Mouse (Mus musculus) MEL (cell line): ENCODE measurements around the gene Tesk2. TPM values are rescaled to one million over a fixed set of nuclear protein-coding genes. Genes with fewer than 3 reads are reported as not detected.
"Not testable (repeated sequence)": the region's sequence is repeated elsewhere in the genome, so short reads cannot be mapped to it uniquely, and the experiment has no call there.

Source experiments
- DNase-seq: peaks from one replicate; pipeline ENCODE4 v3.0.0; 2011; ENCODE audit warnings: low read depth, low spot score
- H3K27ac ChIP-seq: 2 replicates; pipeline ENCODE4 v1.5.1; 2012; ENCODE audit warnings: low read depth, mild to moderate bottlenecking, control low read depth, low read length, moderate library complexity; ENCODE audit not compliant: control insufficient read depth
- H3K27me3 ChIP-seq, 2 experiments: fragments of 150-350 bp in 1 of 2; sonication (generic) in 1 of 2; 2 replicates each; pipeline ENCODE4 v1.6.1; 2012; ENCODE audit warnings: low read length in 2 of 2, mild to moderate bottlenecking in 2 of 2, improper control_type of control experiment in 1 of 2, moderate library complexity in 1 of 2; ENCODE audit not compliant: insufficient read depth in 2 of 2, control insufficient read depth in 1 of 2
- H3K36me3 ChIP-seq, 2 experiments: 2 replicates each; pipeline ENCODE4 v1.6.1; 2012 to 2014; ENCODE audit warnings: low read length in 2 of 2, improper control_type of control experiment in 1 of 2, inconsistent platforms in 1 of 2, mild to moderate bottlenecking in 1 of 2; ENCODE audit not compliant: insufficient read depth in 2 of 2, control insufficient read depth in 1 of 2
- H3K4me1 ChIP-seq, 2 experiments: fragments of 150-350 bp in 1 of 2; sonication (generic) in 1 of 2; 2 replicates each; pipeline ENCODE4 v1.6.1; 2012; ENCODE audit warnings: low read length in 2 of 2, improper control_type of control experiment in 1 of 2, mild to moderate bottlenecking in 1 of 2; ENCODE audit not compliant: insufficient read depth in 2 of 2, control insufficient read depth in 1 of 2
- H3K4me3 ChIP-seq, 2 experiments: fragments of 150-350 bp in 1 of 2; sonication (generic) in 1 of 2; 2 replicates each; pipeline ENCODE4 v1.5.1; 2012; ENCODE audit warnings: low read depth in 2 of 2, low read length in 2 of 2, mild to moderate bottlenecking in 2 of 2, moderate library complexity in 2 of 2, control low read depth in 1 of 2, improper control_type of control experiment in 1 of 2; ENCODE audit not compliant: control insufficient read depth in 1 of 2, insufficient read depth in 1 of 2
- H3K79me2 ChIP-seq: 2 replicates; pipeline ENCODE4 v1.6.1; 2012; ENCODE audit warnings: mild to moderate bottlenecking, low read length, moderate library complexity; ENCODE audit not compliant: control insufficient read depth, poor library complexity, insufficient read depth
- H3K9ac ChIP-seq: 2 replicates; pipeline ENCODE4 v1.6.1; 2012; ENCODE audit warnings: low read depth, mild to moderate bottlenecking, control low read depth, low read length, moderate library complexity; ENCODE audit not compliant: control insufficient read depth, poor library complexity, severe bottlenecking
- H3K9me3 ChIP-seq: fragments of 150-350 bp; sonication (generic); replicated peaks from 2 replicates; pipeline ENCODE4 v1.6.1; 2012; ENCODE audit warnings: mild to moderate bottlenecking, low read length, improper control_type of control experiment, moderate library complexity; ENCODE audit not compliant: insufficient read depth
- CHD2 ChIP-seq: IDR thresholded peaks from 2 replicates; pipeline ENCODE4 v1.6.1; 2011; ENCODE audit warnings: low read length, improper control_type of control experiment
- ELF1 ChIP-seq: IDR thresholded peaks from 2 replicates; pipeline ENCODE4 v1.6.1; 2014; ENCODE audit warnings: low read depth, mild to moderate bottlenecking, inconsistent platforms, low read length, improper control_type of control experiment, moderate library complexity
- GATA1 ChIP-seq: IDR thresholded peaks from 2 replicates; pipeline ENCODE4 v1.6.1; 2011; ENCODE audit warnings: low read depth, low read length, improper control_type of control experiment
- HCFC1 ChIP-seq: IDR thresholded peaks from 2 replicates; pipeline ENCODE4 v1.6.1; 2012; ENCODE audit warnings: low read depth, mild to moderate bottlenecking, inconsistent platforms, low read length, improper control_type of control experiment, moderate library complexity
- KAT2A ChIP-seq: conservative IDR thresholded peaks from 2 replicates; pipeline ENCODE4 v1.6.1; 2012; ENCODE audit warnings: low read depth, low read length, improper control_type of control experiment, inconsistent platforms
- MXI1 ChIP-seq: IDR thresholded peaks from 2 replicates; pipeline ENCODE4 v1.6.1; 2011; ENCODE audit warnings: mild to moderate bottlenecking, low read depth, low read length, improper control_type of control experiment
- MYB ChIP-seq: IDR thresholded peaks from 2 replicates; pipeline ENCODE4 v1.6.1; 2011; ENCODE audit warnings: mild to moderate bottlenecking, low read depth, low read length, improper control_type of control experiment
- NELFE ChIP-seq: IDR thresholded peaks from 2 replicates; pipeline ENCODE4 v1.6.1; 2011; ENCODE audit warnings: low read depth, low read length, improper control_type of control experiment
- NRF1 ChIP-seq: IDR thresholded peaks from 2 replicates; pipeline ENCODE4 v1.6.1; 2014; ENCODE audit warnings: low read depth, mild to moderate bottlenecking, inconsistent platforms, low read length, improper control_type of control experiment, moderate library complexity; ENCODE audit not compliant: poor library complexity, insufficient read depth, severe bottlenecking
- POLR2AphosphoS2 ChIP-seq: IDR thresholded peaks from 2 replicates; pipeline ENCODE4 v1.6.1; 2011; ENCODE audit warnings: low read length, improper control_type of control experiment
- POLR2AphosphoS5 ChIP-seq: IDR thresholded peaks from 2 replicates; pipeline ENCODE4 v1.6.1; 2012; ENCODE audit warnings: low read depth, borderline replicate concordance, mild to moderate bottlenecking, inconsistent platforms, low read length, moderate library complexity, mixed read lengths
- RCOR1 ChIP-seq: IDR thresholded peaks from 2 replicates; pipeline ENCODE4 v1.6.1; 2012; ENCODE audit warnings: low read depth, mild to moderate bottlenecking, inconsistent platforms, low read length, improper control_type of control experiment
- SMC3 ChIP-seq: IDR thresholded peaks from 2 replicates; pipeline ENCODE4 v1.6.1; 2011; ENCODE audit warnings: low read depth, low read length, improper control_type of control experiment
- TAL1 ChIP-seq: IDR thresholded peaks from 2 replicates; pipeline ENCODE4 v1.6.1; 2012; ENCODE audit warnings: mild to moderate bottlenecking, inconsistent platforms, low read length, moderate library complexity, mixed read lengths
- polyA plus RNA-seq, 2 experiments: library from polyadenylated mRNA; stranded (reverse) in 1 of 2; unstranded in 1 of 2; fragments of >175 nt in 1 of 2; fragments of >200 nt in 1 of 2; gene quantifications; 2 replicates each; pipeline versions ENCODE4 v1.2.1 to v1.2.4; 2012; ENCODE audit warnings: low replicate concordance in 2 of 2, low read depth in 1 of 2; ENCODE audit not compliant: insufficient read length in 2 of 2, insufficient read depth in 1 of 2, missing spikeins in 1 of 2
- total RNA-seq: library from RNA; depleted of rRNA; stranded (reverse); fragments of 300-350 nt; gene quantifications from 2 replicates; pipeline ENCODE4 v1.2.3, GENCODE M21; 2012

Tesk2 gene
- total and polyA plus RNA-seq, 3 experiments, result 2.3 to 3.3 TPM; not detected in 1

DNA sequence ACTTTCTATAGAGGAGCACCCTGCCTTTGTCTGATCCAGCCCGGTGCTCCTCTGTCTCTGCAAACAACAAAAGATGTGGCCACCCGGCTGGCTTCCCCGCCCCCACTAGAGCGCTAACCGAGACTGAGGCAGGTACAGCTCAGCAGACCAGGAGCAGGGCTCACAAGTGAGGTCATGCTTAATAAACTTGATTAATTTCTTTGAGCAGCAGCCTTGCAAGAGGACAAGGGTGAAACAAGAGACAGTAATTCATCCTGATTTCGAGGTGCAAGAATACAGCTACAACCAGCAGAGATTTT is 109.3 kb downstream of the Tesk2 start:
- DNase-seq, result no peak
- no peak for TF ChIP-seq HCFC1
- no peak for TF ChIP-seq POLR2AphosphoS2
- no peak for TF ChIP-seq SMC3
- TF ChIP-seq ELF1, result no peak
- TF ChIP-seq MXI1, result no peak
- no peak for TF ChIP-seq CHD2
- TF ChIP-seq NRF1, result no peak
- TF ChIP-seq, all 39 proteins: peak for 0
- no peaks in the 10 kb centered on the region; a peak in 1 of 4 replicates for H3K4me1 ChIP-seq

DNA sequence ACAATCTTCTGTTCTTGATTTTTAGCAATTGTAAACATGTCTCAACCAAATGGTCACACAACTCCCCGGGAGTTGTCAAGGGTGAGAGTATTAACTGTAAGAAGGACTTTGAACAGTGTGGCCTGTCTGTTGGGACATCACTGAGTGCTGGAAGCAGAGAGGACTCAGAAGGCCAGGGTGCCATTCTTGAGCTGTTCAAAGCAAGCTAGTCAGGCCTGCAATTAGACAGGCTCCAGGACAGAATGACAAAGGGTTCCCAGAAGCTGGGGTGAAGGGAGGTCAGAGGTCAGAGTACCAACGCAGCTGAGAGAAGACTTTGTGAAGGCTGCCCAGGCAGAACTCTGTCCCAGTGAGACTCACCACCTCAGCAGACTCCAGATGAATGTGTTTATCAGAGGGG is 118.3 kb downstream of the Tesk2 start:
- H3K9ac ChIP-seq, result no peak overlapping the region
- no peak overlapping the region for H3K4me3 ChIP-seq

More for the DNA sequence above, 109.3 kb downstream of the Tesk2 start:
- H3K79me2 ChIP-seq, result no peaks in the 10 kb centered on the region
- no peak overlapping the region for H3K27ac ChIP-seq
- H3K27me3 ChIP-seq, result 0 out of 4 replicates have a peak, but pooled peaks cover 0 to 1% of the 10 kb centered on the region in 2 experiments
- H3K36me3 ChIP-seq, result no peaks in the 10 kb centered on the region; a peak in 1 of 4 replicates
- no peak overlapping the region for H3K4me3 ChIP-seq
- no peak overlapping the region for H3K9ac ChIP-seq
- no peaks in the 10 kb centered on the region for H3K9me3 ChIP-seq

DNA sequence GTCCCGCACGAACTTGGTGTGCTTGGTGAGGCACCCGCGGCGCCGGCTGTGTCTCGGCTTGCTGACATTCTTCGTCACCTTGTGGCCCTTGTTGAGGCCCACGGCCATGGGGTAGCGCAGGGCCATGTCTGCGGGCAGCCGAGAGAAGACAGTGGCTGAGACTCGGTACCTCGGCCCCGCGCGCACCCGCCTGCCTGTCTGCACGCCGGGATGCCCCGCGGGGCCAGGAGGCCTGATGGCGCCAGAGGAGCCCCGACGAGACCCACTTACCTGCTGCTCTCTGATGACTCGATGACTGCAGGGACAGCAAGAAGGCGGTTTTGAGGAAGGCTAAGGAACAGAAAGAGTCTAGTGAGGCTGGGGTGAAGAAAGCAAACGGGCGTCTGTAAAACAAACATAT is 119.3 kb downstream of the Tesk2 start:
- H3K9ac ChIP-seq, H3K4me3 ChIP-seq, H3K27me3 ChIP-seq, H3K79me2 ChIP-seq, H3K9me3 ChIP-seq, H3K27ac ChIP-seq, H3K36me3 ChIP-seq, DNase-seq, H3K4me1 ChIP-seq: not testable (repeated sequence)

More for the DNA sequence above, 118.3 kb downstream of the Tesk2 start:
- DNase-seq, result no peak
- Histone ChIP-seq H3K9me3 (no peaks in the 10 kb centered on the region), H3K27ac (no peak overlapping the region), H3K36me3 (no peaks in the 10 kb centered on the region), H3K79me2 (no peaks in the 10 kb centered on the region), H3K4me1 (no peaks in the 10 kb centered on the region), H3K27me3 (peaks cover 0 to 3% of the 10 kb centered on the region in 2 experiments; a peak in 2 of 4 replicates)
- no peak for TF ChIP-seq ELF1
- TF ChIP-seq KAT2A, result no peak
- no peak for TF ChIP-seq GATA1
- no peak for TF ChIP-seq RCOR1
- no peak for TF ChIP-seq CHD2
- TF ChIP-seq MYB, result no peak
- TF ChIP-seq NELFE, result no peak
- no peak for TF ChIP-seq POLR2AphosphoS5
- no peak for TF ChIP-seq TAL1
- TF ChIP-seq POLR2AphosphoS2, result no peak
- TF ChIP-seq, all 39 proteins: peak for 0
